In genomic region chr10:43901578-43902194, GRCm38 (mm10) we compare ENCODE assay signal across 8 mouse cellular contexts. TPM values are rescaled to one million over a fixed set of nuclear protein-coding genes. Genes with fewer than 3 reads are reported as not detected.
A peak's percentile ranks its signal among the peaks of the same experiment; 100 is the strongest.
DNase-seq lines count a peak whose midpoint lies in the region; ATAC-seq lines count a peak whose summit lies in the region.

Gene Qrsl1, minus strand, starts transcription at chr10:43901745.
Gene Rtn4ip1, plus strand, starts transcription at chr10:43901807.

- intact Hi-C loops in gastrocnemius, postnatal 14 days (cut with DNase I; ENCODE audit: low total_unique reads): no loop called here
- intact Hi-C loops in left cerebral cortex, postnatal 10 days (cut with DNase I): loop anchor here (5.0 kb wide), 1 partner anchor 324 kb away; the partner anchor contains the start of gene Cd24a

- peak; percentile 92 to 98 for DNase-seq in adrenal gland, adult (ENCODE audit: inconsistent age in 2 of 2, low spot score in 1 of 2)
- DNase-seq in embryo, embryonic 10.5 days (ENCODE audit: low spot score): peak; percentile 97
- DNase-seq in gastrocnemius, postnatal 14 days: peak; percentile 91
- peak; percentile 94 for DNase-seq in left cerebral cortex, postnatal 10 days (ENCODE audit: extremely low spot score in 1 of 2, low spot score in 2 of 2)
- peak; percentile 94 for DNase-seq in right cerebral cortex, postnatal 25 days
- peak; percentile 87 to 95 for DNase-seq in urinary bladder, postnatal 4 days (ENCODE audit: low spot score in 2 of 2)

- ATAC-seq in inflammation-experienced regulatory T-cells, adult 6 months: peak; percentile 95
- peak; percentile 95 for ATAC-seq in megakaryocyte-erythroid progenitor cell, adult 5-6 weeks (replicated peaks; ENCODE audit: low FRiP score, low TSS enrichment, poor library complexity, severe bottlenecking)

RNA-seq across cellular contexts. Expression of gene Qrsl1, which starts in this region (rescaled TPM):
- 10 to 100 TPM; 10.9 to 11.6 TPM for total RNA-seq in gastrocnemius, postnatal 14 days (2021)
- 10 to 100 TPM; 20.8 to 24.3 (median 22.8) TPM for polyA plus RNA-seq in inflammation-experienced regulatory T-cells, adult 6 months (2017; shearing (Covaris generic))
- total RNA-seq in left cerebral cortex, postnatal 10 days (2021): 10 to 100 TPM; 15.8 to 16.1 TPM
- 15.3 and 30.8 TPM in 2 replicates for total RNA-seq in megakaryocyte-erythroid progenitor cell, adult 5-6 weeks (2014; fragmentation: Nextera tagmentation)
- total RNA-seq in megakaryocyte-erythroid progenitor cell, adult 5-6 weeks (2017): 9.3 and 14.6 TPM in 2 replicates

RNA-seq across cellular contexts. Expression of gene Rtn4ip1, which starts in this region (rescaled TPM):
- total RNA-seq in gastrocnemius, postnatal 14 days (2021): 10 to 100 TPM; 19.5 to 25.1 TPM
- polyA plus RNA-seq in inflammation-experienced regulatory T-cells, adult 6 months (2017; shearing (Covaris generic)): 10 to 100 TPM; 11.9 to 14.4 (median 12.2) TPM
- total RNA-seq in left cerebral cortex, postnatal 10 days (2021): 10 to 100 TPM; 12.3 to 12.4 TPM
- 19.3 and 29.1 TPM in 2 replicates for total RNA-seq in megakaryocyte-erythroid progenitor cell, adult 5-6 weeks (2014; fragmentation: Nextera tagmentation)
- 17.0 and 17.4 TPM in 2 replicates for total RNA-seq in megakaryocyte-erythroid progenitor cell, adult 5-6 weeks (2017)

Comparison
In these comparisons a context has a peak if more than half of its experiments do, and no peak if none do; other contexts are left out.
1. Peak in every context shown above with its lines: DNase-seq and ATAC-seq.